Mouse (Mus musculus): ENCODE results near the gene Adarb1. TPM values are rescaled to one million over a fixed set of nuclear protein-coding genes. Genes with fewer than 3 reads are reported as not detected.

Gene Adarb1
- polyA plus RNA-seq, 1 experiment from 2014 or later = 25.3 TPM

- Histone ChIP-seq H3K4me2 (replicated peaks; ENCODE audit: low read depth, low read length) (no peak overlapping the region), H3K4me1 (ENCODE audit: insufficient read depth, low read depth, low read length) (0 out of 2 replicates have a peak, but pooled peaks cover 3% of the 10 kb centered on the region), H3K4me3 (ENCODE audit: low read depth, low read length) (no peak overlapping the region), H3K36me3 (ENCODE audit: insufficient read depth, low read length) (no peaks in the 10 kb centered on the region), H3K9ac (replicated peaks; ENCODE audit: low read depth) (no peak overlapping the region), H3K27ac (ENCODE audit: low read length) (no peak overlapping the region), H3K27me3 (replicated peaks; ENCODE audit: insufficient read depth, low read length) (no peaks in the 10 kb centered on the region), H3K9me3 (ENCODE audit: low read length) (no peaks in the 10 kb centered on the region)
- ATAC-seq (no peak), DNase-seq (ENCODE audit: low spot score) (no peak)
- TF ChIP-seq EP300 (IDR thresholded peaks at IDR 0.05) (no peak), CTCF (IDR thresholded peaks at IDR 0.05) (no peak)
These were observed 12.7 kb upstream of the Adarb1 start for GRCm38 (mm10) chr10:77430771-77431170.

GRCm38 (mm10) chr10:77429921-77430320, 11.9 kb upstream of the Adarb1 start:
- Histone ChIP-seq H3K4me3 (ENCODE audit: low read depth, low read length) (no peak overlapping the region), H3K9me3 (ENCODE audit: low read length) (no peaks in the 10 kb centered on the region), H3K27ac (ENCODE audit: low read length) (no peak overlapping the region), H3K4me2 (replicated peaks; ENCODE audit: low read depth, low read length) (no peak overlapping the region), H3K4me1 (ENCODE audit: insufficient read depth, low read depth, low read length) (no peaks in the 10 kb centered on the region), H3K9ac (replicated peaks; ENCODE audit: low read depth) (no peak overlapping the region), H3K36me3 (ENCODE audit: insufficient read depth, low read length) (no peaks in the 10 kb centered on the region), H3K27me3 (replicated peaks; ENCODE audit: insufficient read depth, low read length) (no peaks in the 10 kb centered on the region)
- TF ChIP-seq CTCF (IDR thresholded peaks at IDR 0.05) = no peak
- TF ChIP-seq EP300 (IDR thresholded peaks at IDR 0.05) = no peak
- no peak for ATAC-seq
- WGBS = 88% methylated on average over 5 of the region's 5 CpGs
- no peak for DNase-seq (ENCODE audit: low spot score)

- TF ChIP-seq CTCF (IDR thresholded peaks at IDR 0.05) (no peak), EP300 (IDR thresholded peaks at IDR 0.05) (no peak)
- Histone ChIP-seq H3K4me3 (ENCODE audit: low read depth, low read length) (no peak overlapping the region), H3K9ac (replicated peaks; ENCODE audit: low read depth) (no peak overlapping the region), H3K36me3 (ENCODE audit: insufficient read depth, low read length) (no peaks in the 10 kb centered on the region), H3K4me2 (replicated peaks; ENCODE audit: low read depth, low read length) (no peak overlapping the region), H3K27me3 (replicated peaks; ENCODE audit: insufficient read depth, low read length) (no peaks in the 10 kb centered on the region), H3K27ac (ENCODE audit: low read length) (no peak overlapping the region), H3K9me3 (ENCODE audit: low read length) (no peaks in the 10 kb centered on the region), H3K4me1 (ENCODE audit: insufficient read depth, low read depth, low read length) (no peaks in the 10 kb centered on the region)
- DNase-seq (ENCODE audit: low spot score) (no peak), ATAC-seq (no peak)
- 27% methylated on average over 2 of the region's 2 CpGs for WGBS
These were observed 9.5 kb upstream of the Adarb1 start for GRCm38 (mm10) chr10:77427610-77428009.

GRCm38 (mm10) chr10:77420190-77420589, 2.1 kb upstream of the Adarb1 start:
- Histone ChIP-seq H3K4me1 (ENCODE audit: insufficient read depth, low read depth, low read length) (peaks cover 7% of the 10 kb centered on the region; the same call in 1 of the 2 replicates), H3K4me2 (replicated peaks; ENCODE audit: low read depth, low read length) (no peak overlapping the region), H3K9ac (replicated peaks; ENCODE audit: low read depth) (no peak overlapping the region), H3K9me3 (ENCODE audit: low read length) (no peaks in the 10 kb centered on the region), H3K27me3 (replicated peaks; ENCODE audit: insufficient read depth, low read length) (0 out of 2 replicates have a peak, but pooled peaks cover 4% of the 10 kb centered on the region), H3K4me3 (ENCODE audit: low read depth, low read length) (no peak overlapping the region), H3K27ac (ENCODE audit: low read length) (no peak overlapping the region), H3K36me3 (ENCODE audit: insufficient read depth, low read length) (no peaks in the 10 kb centered on the region)
- WGBS = 97% methylated on average over 3 of the region's 3 CpGs
- DNase-seq (ENCODE audit: low spot score) (no peak), ATAC-seq (no peak)
- no peak for TF ChIP-seq CTCF (IDR thresholded peaks at IDR 0.05)
- no peak for TF ChIP-seq EP300 (IDR thresholded peaks at IDR 0.05)

- peak overlapping the region; percentile 84 for H3K4me3 ChIP-seq (ENCODE audit: low read depth, low read length)
- H3K4me2 ChIP-seq (replicated peaks; ENCODE audit: low read depth, low read length) = peak overlapping the region; percentile 91
- H3K4me1 ChIP-seq (ENCODE audit: insufficient read depth, low read depth, low read length) = peaks cover 7% of the 10 kb centered on the region; the same call in 1 of the 2 replicates
- under 1% methylated on average over 62 of the region's 70 CpGs for WGBS
- peak; percentile 32 for DNase-seq (ENCODE audit: low spot score)
- H3K9me3 ChIP-seq (ENCODE audit: low read length) = no peaks in the 10 kb centered on the region
- 0 out of 2 replicates have a peak, but pooled peaks cover 4% of the 10 kb centered on the region for H3K27me3 ChIP-seq (replicated peaks; ENCODE audit: insufficient read depth, low read length)
- no peak for TF ChIP-seq CTCF (IDR thresholded peaks at IDR 0.05)
- TF ChIP-seq EP300 (IDR thresholded peaks at IDR 0.05) = no peak
- H3K27ac ChIP-seq (ENCODE audit: low read length) = peak overlapping the region; percentile 59; the same call in 1 of the 2 replicates
- peak; percentile 65 for ATAC-seq
- peak overlapping the region; percentile 54 for H3K9ac ChIP-seq (replicated peaks; ENCODE audit: low read depth)
- no peaks in the 10 kb centered on the region for H3K36me3 ChIP-seq (ENCODE audit: insufficient read depth, low read length)
These were observed 599 bp downstream of the Adarb1 start for GRCm38 (mm10) chr10:77417240-77418102.

GRCm38 (mm10) chr10:77416666-77417239, 1.3 kb downstream of the Adarb1 start:
- H3K36me3 ChIP-seq (ENCODE audit: insufficient read depth, low read length) = no peaks in the 10 kb centered on the region
- H3K27ac ChIP-seq (ENCODE audit: low read length) = peak overlapping the region; percentile 33; the same call in 1 of the 2 replicates
- H3K9ac ChIP-seq (replicated peaks; ENCODE audit: low read depth) = peak overlapping the region; percentile 54
- H3K27me3 ChIP-seq (replicated peaks; ENCODE audit: insufficient read depth, low read length) = 0 out of 2 replicates have a peak, but pooled peaks cover 4% of the 10 kb centered on the region
- peaks cover 7% of the 10 kb centered on the region; the same call in 1 of the 2 replicates for H3K4me1 ChIP-seq (ENCODE audit: insufficient read depth, low read depth, low read length)
- no peak for TF ChIP-seq EP300 (IDR thresholded peaks at IDR 0.05)
- no peak for TF ChIP-seq CTCF (IDR thresholded peaks at IDR 0.05)
- peak overlapping the region; percentile 84 for H3K4me3 ChIP-seq (ENCODE audit: low read depth, low read length)
- no peaks in the 10 kb centered on the region for H3K9me3 ChIP-seq (ENCODE audit: low read length)
- ATAC-seq = no peak
- WGBS = 7% methylated on average over 24 of the region's 24 CpGs
- peak overlapping the region; percentile 91 for H3K4me2 ChIP-seq (replicated peaks; ENCODE audit: low read depth, low read length)
- no peak for DNase-seq (ENCODE audit: low spot score)

Data from lung, postnatal 0 days (tissue).